Mouse (Mus musculus): ENCODE measurements around the gene Cipc.

- TF ChIP-seq CTCF (IDR thresholded peaks at IDR 0.05), result no peak
- TF ChIP-seq POLR2A (IDR thresholded peaks at IDR 0.05; ENCODE audit: insufficient read depth, low read depth, low read length), result no peak
- no peak for TF ChIP-seq EP300 (IDR thresholded peaks at IDR 0.05; ENCODE audit: insufficient read depth, low read depth, low read length)
These were observed 1.8 kb downstream of the Cipc start for GRCm38 (mm10) chr12:86948627-86949026.

All from heart, adult 2 months (tissue).